Mouse (Mus musculus) kidney, adult 2 months (tissue): Measurements from ENCODE around the gene Klhdc8a. TPM values are rescaled to one million over a fixed set of nuclear protein-coding genes. Genes with fewer than 3 reads are reported as not detected.

Experiments used
- DNase-seq: peaks from one replicate; pipeline ENCODE4 v3.0.0; 2021
- H3K27ac ChIP-seq: fragments of 200-500 bp; 2 replicates; pipeline ENCODE4 v1.5.1; 2012; ENCODE audit warnings: low read depth, low read length, control low read depth, inconsistent platforms; ENCODE audit not compliant: insufficient read depth
- H3K27me3 ChIP-seq: fragments of 200-500 bp; replicated peaks from 2 replicates; pipeline ENCODE4 v1.6.1; 2012; ENCODE audit warnings: mild to moderate bottlenecking, moderate library complexity, low read length, inconsistent platforms; ENCODE audit not compliant: control insufficient read depth, insufficient read depth
- H3K36me3 ChIP-seq: fragments of 200-500 bp; 2 replicates; pipeline ENCODE4 v1.6.1; 2012; ENCODE audit warnings: mild to moderate bottlenecking, moderate library complexity, low read length, inconsistent platforms; ENCODE audit not compliant: control insufficient read depth, insufficient read depth
- H3K4me1 ChIP-seq: fragments of 200-500 bp; 2 replicates; pipeline ENCODE4 v1.6.1; 2011; ENCODE audit warnings: low read length; ENCODE audit not compliant: control insufficient read depth, insufficient read depth
- H3K4me3 ChIP-seq: fragments of 200-500 bp; 2 replicates; pipeline ENCODE4 v1.5.1; 2011; ENCODE audit warnings: mild to moderate bottlenecking, low read depth, low read length, control low read depth; ENCODE audit not compliant: insufficient read depth
- CTCF ChIP-seq: fragments of 200-500 bp; conservative IDR thresholded peaks from 2 replicates; pipeline ENCODE4 v1.5.1; 2011; ENCODE audit warnings: low read depth, mild to moderate bottlenecking, control low read depth, low read length, moderate library complexity, mixed read lengths; ENCODE audit not compliant: insufficient read depth, insufficient read length
- POLR2A ChIP-seq: fragments of 200-500 bp; IDR thresholded peaks from one replicate; pipeline ENCODE4 v1.6.1; 2011; ENCODE audit warnings: low read depth, low read length, control low read depth
- WGBS: fragments of 180-500 bp; shearing (Covaris S2); methylation state at CpG from one replicate; pipeline ENCODE4 v1.1.7; 2018; 5-methylcytosine and 5-hydroxymethylcytosine counted together
- polyA plus RNA-seq: library from polyadenylated mRNA; depleted of rRNA; stranded (reverse); fragments of >200 nt; gene quantifications from 2 replicates; pipeline ENCODE4 v1.2.3, GENCODE M21; 2012; rRNA removed

The Klhdc8a gene
- polyA plus RNA-seq, 1 experiment = 15.7 TPM

- Histone ChIP-seq H3K4me3 (no peak overlapping the region), H3K27ac (peak overlapping the region; percentile 79)
- WGBS = 13% methylated on average over 6 of the region's 6 CpGs
Observed at GRCm38 (mm10) chr1:132355162-132355601, 56.8 kb downstream of the Klhdc8a start.

DNA sequence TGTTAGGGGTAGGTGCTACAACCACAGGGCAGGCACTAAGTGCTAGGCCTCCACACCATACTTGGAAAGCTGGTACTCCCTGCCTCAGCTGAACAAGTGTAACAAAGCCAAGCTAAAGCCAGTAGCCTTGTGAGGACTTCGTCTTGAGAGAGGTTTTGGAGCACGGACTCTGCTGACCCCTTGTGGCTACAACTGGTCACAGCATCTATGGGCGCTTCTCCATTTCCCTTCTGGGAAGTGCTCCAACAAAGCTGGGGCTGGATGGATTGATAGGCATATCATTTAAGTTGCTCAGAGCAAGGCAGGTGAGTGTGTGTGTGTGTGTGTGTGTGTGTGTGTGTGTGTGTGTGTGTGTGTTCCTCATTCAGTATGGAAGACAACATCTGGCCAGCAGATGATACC is 57.4 kb downstream of the Klhdc8a start:
- Histone ChIP-seq H3K27me3 (no peaks in the 10 kb centered on the region), H3K27ac (peak overlapping the region; percentile 61), H3K4me3 (no peak overlapping the region), H3K36me3 (no peaks in the 10 kb centered on the region), H3K4me1 (peaks cover 26% of the 10 kb centered on the region)
- 3% methylated on average over 3 of the region's 3 CpGs for WGBS
- TF ChIP-seq POLR2A (no peak), CTCF (peak; percentile 99)
- peak; percentile 93 for DNase-seq

More at GRCm38 (mm10) chr1:132355162-132355601, 56.8 kb downstream of the Klhdc8a start:
- no peak for TF ChIP-seq POLR2A
- TF ChIP-seq CTCF = no peak
- Histone ChIP-seq H3K4me1 (peaks cover 26% of the 10 kb centered on the region), H3K27me3 (no peaks in the 10 kb centered on the region), H3K36me3 (no peaks in the 10 kb centered on the region)
- DNase-seq = peak; percentile 96

GRCm38 (mm10) chr1:132356841-132357240 is 58.4 kb downstream of the Klhdc8a start:
- no peaks in the 10 kb centered on the region for H3K36me3 ChIP-seq
- TF ChIP-seq POLR2A (no peak), CTCF (no peak)
- H3K27ac ChIP-seq = no peak overlapping the region
- H3K27me3 ChIP-seq = no peaks in the 10 kb centered on the region
- peaks cover 26% of the 10 kb centered on the region for H3K4me1 ChIP-seq
- H3K4me3 ChIP-seq = no peak overlapping the region
- no peak for DNase-seq
- WGBS = 76% methylated on average over 1 of the region's 1 CpGs

Other genes starting within 250 kb of the Klhdc8a start
- gene Mfsd4a, start 230.6 kb upstream of the Klhdc8a start, polyA plus RNA-seq = 64.1 and 84.5 TPM in 2 replicates
- 69.3 and 73.8 TPM in 2 replicates for gene Cdk18, start 158.9 kb upstream of the Klhdc8a start, polyA plus RNA-seq
- gene Lemd1, start 107.2 kb upstream of the Klhdc8a start, polyA plus RNA-seq = not detected in 2 replicates
- not detected in 2 replicates for gene AC124108.1, start 107.2 kb upstream of the Klhdc8a start, polyA plus RNA-seq
- not detected in 2 replicates for gene Gm10188, start 68.9 kb upstream of the Klhdc8a start, polyA plus RNA-seq
- gene Nuak2, start 17.5 kb downstream of the Klhdc8a start, polyA plus RNA-seq = 56.1 and 73.7 TPM in 2 replicates
- gene Tmcc2, start 92.7 kb downstream of the Klhdc8a start, polyA plus RNA-seq = 6.0 and 6.3 TPM in 2 replicates
- 13.0 and 13.9 TPM in 2 replicates for gene Dstyk, start 118.9 kb downstream of the Klhdc8a start, polyA plus RNA-seq
- gene Rbbp5, start 178.7 kb downstream of the Klhdc8a start, polyA plus RNA-seq = 16.0 and 21.3 TPM in 2 replicates
- 1.8 and 2.0 TPM in 2 replicates for gene Tmem81, start 207.6 kb downstream of the Klhdc8a start, polyA plus RNA-seq
- 0.03 and 0.11 TPM in 2 replicates for gene Cntn2, start 244.6 kb downstream of the Klhdc8a start, polyA plus RNA-seq